In the genomic region with DNA sequence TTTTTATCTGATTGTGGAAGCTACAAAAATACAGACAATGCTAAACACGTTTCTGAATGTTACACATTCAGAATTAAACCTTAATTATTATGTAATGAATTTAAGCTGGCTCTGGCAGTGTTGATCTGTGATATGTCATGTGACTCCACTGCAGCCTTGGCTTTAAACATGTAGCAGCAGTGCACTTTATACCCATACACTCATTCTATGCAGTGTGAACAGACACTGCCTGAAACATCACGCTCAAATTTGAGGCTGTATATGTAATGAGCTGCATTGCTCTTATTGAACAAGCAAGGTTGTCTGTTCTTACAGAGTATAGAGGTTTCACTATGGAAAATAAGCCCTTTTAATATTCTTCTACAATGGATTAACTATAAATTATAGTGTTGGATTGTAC, we compare ENCODE assay signal across 14 mouse cellular contexts.
"Had no signal": no experiment of that assay in that cellular context is flagged by ENCODE, and none has a peak within 500 bp of the region (broad histone marks: within the 10 kb centered on the region; RNA-seq: fewer than 3 reads in every experiment).

No protein-coding gene starts in this region.

- H3K9me3 ChIP-seq: lung, embryonic 15.5 days; midbrain, embryonic 10.5 days; midbrain, embryonic 12.5 days; midbrain, embryonic 15.5 days; neural tube, embryonic 12.5 days had no signal

- H3K4me2 ChIP-seq: lung, embryonic 15.5 days; midbrain, embryonic 12.5 days; midbrain, embryonic 15.5 days; neural tube, embryonic 12.5 days had no signal

- H3K27ac ChIP-seq: lung, embryonic 15.5 days; midbrain, embryonic 10.5 days; midbrain, embryonic 12.5 days; midbrain, embryonic 15.5 days; neural tube, embryonic 12.5 days had no signal

- ATAC-seq: midbrain, embryonic 15.5 days had no signal

- H3K9ac ChIP-seq: lung, embryonic 15.5 days; midbrain, embryonic 12.5 days; midbrain, embryonic 15.5 days; neural tube, embryonic 12.5 days had no signal

- H3K27me3 ChIP-seq: lung, embryonic 15.5 days; midbrain, embryonic 12.5 days; midbrain, embryonic 15.5 days; neural tube, embryonic 12.5 days had no signal

- DNase-seq: lung, adult 18-20 months; lung, postnatal 10 days; lung, postnatal 4 days; right cerebral cortex, postnatal 25 days; right cerebral cortex, postnatal 4 days; spleen, adult 18-20 months; thymus, adult 18-20 months; thymus, postnatal 14 days; thymus, postnatal 36 days had no signal

- H3K36me3 ChIP-seq: lung, embryonic 15.5 days; midbrain, embryonic 10.5 days; midbrain, embryonic 12.5 days; midbrain, embryonic 15.5 days; neural tube, embryonic 12.5 days had no signal

- H3K4me3 ChIP-seq: lung, embryonic 15.5 days; midbrain, embryonic 10.5 days; midbrain, embryonic 12.5 days; midbrain, embryonic 15.5 days; neural tube, embryonic 12.5 days had no signal

- H3K4me1 ChIP-seq: lung, embryonic 15.5 days; midbrain, embryonic 10.5 days; midbrain, embryonic 12.5 days; midbrain, embryonic 15.5 days; neural tube, embryonic 12.5 days had no signal
